8 mouse cellular contexts compared by ENCODE assay signal in the genomic region with DNA sequence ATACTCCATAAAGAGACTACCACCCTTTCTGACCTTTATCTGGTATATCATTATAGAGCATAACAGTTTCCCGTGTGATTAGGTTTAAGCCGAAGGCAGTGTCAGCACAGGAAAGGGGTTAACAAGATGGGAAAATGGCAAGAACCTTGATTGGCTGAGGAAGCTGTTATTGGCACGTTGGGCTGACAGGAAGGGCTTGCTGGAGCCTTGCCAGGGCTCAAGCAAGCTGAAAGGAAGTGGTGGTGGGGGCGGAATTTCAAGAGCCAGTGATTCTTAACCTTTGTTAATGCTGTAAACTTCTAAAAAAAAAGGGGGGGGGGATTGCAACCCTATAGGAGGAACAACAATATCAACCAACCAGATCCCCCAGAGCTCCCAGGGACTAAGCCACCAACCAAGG. TPM values are rescaled to one million over a fixed set of nuclear protein-coding genes. Genes with fewer than 3 reads are reported as not detected.
DNase-seq lines count a peak whose midpoint lies in the region; ATAC-seq and TF ChIP-seq lines count a peak whose summit lies in the region.

No protein-coding gene starts in this region.

- no peaks in the 10 kb centered on the region for H3K36me3 ChIP-seq in kidney, embryonic 14.5 days (ENCODE audit: control insufficient read depth, insufficient read depth, low read length)
- H3K36me3 ChIP-seq in splenic B cell, adult 2 months (ENCODE audit: control insufficient read depth, insufficient read depth, low read length, poor library complexity, severe bottlenecking) = no peaks in the 10 kb centered on the region

- TF ChIP-seq CTCF in brain, embryonic 14.5 days (IDR thresholded peaks at IDR 0.05; ENCODE audit: borderline replicate concordance, extremely low read depth, insufficient read depth, insufficient read length) = no peak

- 0 out of 2 replicates have a peak, but pooled peaks cover 2% of the 10 kb centered on the region for H3K4me1 ChIP-seq in kidney, embryonic 14.5 days (ENCODE audit: control insufficient read depth, insufficient read depth, low read length)

- no peaks in the 10 kb centered on the region for H3K27me3 ChIP-seq in kidney, embryonic 14.5 days (ENCODE audit: control insufficient read depth, insufficient read depth, low read length)
- no peaks in the 10 kb centered on the region for H3K27me3 ChIP-seq in splenic B cell, adult 2 months (ENCODE audit: control insufficient read depth, insufficient read depth, low read length, poor library complexity, severe bottlenecking)

- DNase-seq in kidney, adult 11 months = peak; percentile 31
- DNase-seq in brain, embryonic 14.5 days (ENCODE audit: low read depth) = peak; percentile 66
- peak; percentile 56 to 79 for DNase-seq in kidney, postnatal 36 days
- DNase-seq in splenic B cell, adult 2 months (ENCODE audit: low read depth, low spot score) = peak; percentile 85
- DNase-seq in embryo, embryonic 11 days = no peak
- no peak for DNase-seq in testis, postnatal 14 days (ENCODE audit: low spot score)
- no peak for DNase-seq in frontal cortex, postnatal 10 days (ENCODE audit: low spot score in 2 of 2)

- ATAC-seq in kidney, embryonic 14.5 days (ENCODE audit: low FRiP score, low TSS enrichment) = no peak; the same call in 1 of the 2 replicates

- H3K4me2 ChIP-seq in kidney, embryonic 14.5 days (replicated peaks; ENCODE audit: low read depth, low read length) = no peak overlapping the region

- no peak overlapping the region for H3K27ac ChIP-seq in kidney, embryonic 14.5 days (ENCODE audit: low read depth, low read length)

- no peak overlapping the region for H3K4me3 ChIP-seq in kidney, embryonic 14.5 days (ENCODE audit: low read length)

- H3K9ac ChIP-seq in kidney, embryonic 14.5 days (ENCODE audit: low read depth, low read length) = no peak overlapping the region

- 28% methylated on average over 4 of the region's 4 CpGs for WGBS in kidney, embryonic 14.5 days

- TF ChIP-seq POLR2A in brain, embryonic 14.5 days (IDR thresholded peaks at IDR 0.05; ENCODE audit: borderline replicate concordance, extremely low read depth, insufficient read depth, insufficient read length, poor library complexity, severe bottlenecking) = no peak

- H3K9me3 ChIP-seq in kidney, embryonic 14.5 days (ENCODE audit: control insufficient read depth, low read length) = no peaks in the 10 kb centered on the region

RNA-seq across cellular contexts. Expression of a gene that starts 6.4 kb away (rescaled TPM):
- 61.0 and 110 TPM in 2 replicates for polyA plus RNA-seq in kidney, embryonic 14.5 days (2014; fragmentation: Nextera tagmentation; extraction: Ambion mirVana)
- 27.1 and 31.4 TPM in 2 replicates for polyA plus RNA-seq in brain, embryonic 14.5 days (2012; rRNA removed)

RNA-seq across cellular contexts. Expression of a gene that starts 28.5 kb away (rescaled TPM):
- polyA plus RNA-seq in kidney, embryonic 14.5 days (2014; fragmentation: Nextera tagmentation; extraction: Ambion mirVana) = 2.8 and 4.0 TPM in 2 replicates
- polyA plus RNA-seq in brain, embryonic 14.5 days (2012; rRNA removed) = 31.2 and 37.1 TPM in 2 replicates

Comparison
In these comparisons a context has a peak if more than half of its experiments do, and no peak if none do; other contexts are left out.
1. DNase-seq: peak in kidney, adult 11 months (single experiment), brain, embryonic 14.5 days (single experiment), kidney, postnatal 36 days (2 of 2) and splenic B cell, adult 2 months (single experiment); none in embryo, embryonic 11 days (single experiment), testis, postnatal 14 days (single experiment) and frontal cortex, postnatal 10 days (0 of 2).